Mouse (Mus musculus): ENCODE measurements around the gene Nelfa. TPM values are rescaled to one million over a fixed set of nuclear protein-coding genes. Genes with fewer than 3 reads are reported as not detected.
"Not testable (repeated sequence)": the region's sequence is repeated elsewhere in the genome, so short reads cannot be mapped to it uniquely, and the experiment has no call there.

Gene Nelfa
- polyA plus RNA-seq, 1 experiment: 23.0 TPM

DNA sequence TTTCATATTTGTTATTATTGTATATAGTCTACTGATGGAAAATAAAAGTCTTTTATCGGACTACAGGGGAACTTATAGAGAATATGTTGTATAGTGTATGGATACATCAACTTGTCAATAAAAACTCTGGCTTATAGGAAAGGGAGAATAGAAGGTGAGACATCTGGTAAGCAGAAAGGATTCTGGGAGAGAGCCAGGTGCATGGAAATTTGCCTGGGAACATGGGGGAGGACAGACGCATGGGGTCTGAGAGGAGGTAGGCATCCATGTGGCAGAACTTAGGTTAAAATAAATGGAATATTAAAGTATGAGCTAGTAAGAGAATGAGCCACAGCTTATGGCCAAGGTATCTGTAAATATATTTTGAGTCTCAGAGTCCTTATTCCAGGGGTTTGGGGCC lies 16.2 kb downstream of the Nelfa start:
- WGBS: over 99% methylated on average over 2 of the region's 2 CpGs
- Histone ChIP-seq H3K27me3 (replicated peaks; ENCODE audit: control insufficient read depth, insufficient read depth, low read length) (no peaks in the 10 kb centered on the region), H3K27ac (ENCODE audit: insufficient read depth, low read depth, low read length) (no peak overlapping the region), H3K36me3 (ENCODE audit: control insufficient read depth, insufficient read depth, low read length) (peaks cover 7% of the 10 kb centered on the region), H3K4me3 (ENCODE audit: insufficient read depth, low read depth, low read length) (no peak overlapping the region), H3K4me1 (ENCODE audit: control insufficient read depth, insufficient read depth, low read length) (peaks cover 4% of the 10 kb centered on the region; the same call in 1 of the 2 replicates)
- TF ChIP-seq CTCF (conservative IDR thresholded peaks at IDR 0.05; ENCODE audit: insufficient read depth, insufficient read length, low read depth, low read length) (no peak), POLR2A (IDR thresholded peaks at IDR 0.05; ENCODE audit: low read depth, low read length) (no peak)
- DNase-seq: no peak

DNA sequence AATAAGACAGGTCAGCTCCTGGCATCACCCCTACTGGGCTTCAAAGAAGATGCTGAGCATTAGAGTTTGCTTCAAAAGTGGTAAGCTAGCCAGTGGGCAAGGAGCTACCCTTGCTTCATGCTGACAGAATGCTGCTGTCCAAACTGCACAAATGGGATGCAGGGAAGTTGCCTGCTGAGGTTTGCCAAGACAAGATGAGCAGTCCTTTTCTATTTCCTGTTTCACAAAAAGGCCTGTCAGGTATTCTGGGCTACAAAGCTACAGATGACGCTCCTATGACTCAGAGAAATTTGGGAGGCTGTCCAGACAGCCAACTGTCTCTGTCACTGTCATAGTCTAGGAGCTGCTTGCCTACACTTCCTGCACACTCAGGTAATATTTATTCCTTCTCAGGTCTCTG lies 16.7 kb downstream of the Nelfa start:
- Histone ChIP-seq H3K4me1 (ENCODE audit: control insufficient read depth, insufficient read depth, low read length) (peaks cover 4% of the 10 kb centered on the region; the same call in 1 of the 2 replicates), H3K36me3 (ENCODE audit: control insufficient read depth, insufficient read depth, low read length) (peaks cover 7% of the 10 kb centered on the region), H3K27me3 (replicated peaks; ENCODE audit: control insufficient read depth, insufficient read depth, low read length) (no peaks in the 10 kb centered on the region), H3K27ac (ENCODE audit: insufficient read depth, low read depth, low read length) (no peak overlapping the region), H3K4me3 (ENCODE audit: insufficient read depth, low read depth, low read length) (no peak overlapping the region)
- TF ChIP-seq POLR2A (IDR thresholded peaks at IDR 0.05; ENCODE audit: low read depth, low read length) (no peak), CTCF (conservative IDR thresholded peaks at IDR 0.05; ENCODE audit: insufficient read depth, insufficient read length, low read depth, low read length) (no peak)
- no peak for DNase-seq
- WGBS: 70% methylated on average over 1 of the region's 1 CpGs

DNA sequence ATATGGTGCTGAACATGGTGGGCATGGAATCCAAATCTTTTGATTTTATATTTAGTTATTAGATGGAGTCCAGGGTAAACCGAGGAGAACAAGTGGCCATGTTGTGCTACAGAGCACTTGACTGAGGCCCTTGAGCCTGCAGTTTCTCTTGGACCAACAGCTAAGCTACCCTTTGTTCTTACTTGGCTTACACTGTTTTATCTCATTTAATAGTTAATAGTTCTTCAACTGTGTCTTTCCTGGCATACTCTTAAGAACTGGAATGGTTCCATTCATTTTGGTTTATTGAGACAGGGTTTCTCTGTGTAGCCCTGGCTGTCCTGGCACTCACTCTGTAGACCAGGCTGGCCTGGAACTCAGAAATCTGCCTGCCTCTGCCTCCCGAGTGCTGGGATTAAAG lies 19.6 kb downstream of the Nelfa start:
- DNase-seq: peak; percentile 71
- 72% methylated on average over 2 of the region's 2 CpGs for WGBS
- not testable (repeated sequence) for H3K4me3 ChIP-seq (ENCODE audit: insufficient read depth, low read depth, low read length); H3K36me3 ChIP-seq (ENCODE audit: control insufficient read depth, insufficient read depth, low read length); H3K27me3 ChIP-seq (replicated peaks; ENCODE audit: control insufficient read depth, insufficient read depth, low read length); H3K4me1 ChIP-seq (ENCODE audit: control insufficient read depth, insufficient read depth, low read length)
- peak overlapping the region; percentile 45; the same call in 1 of the 2 replicates for H3K27ac ChIP-seq (ENCODE audit: insufficient read depth, low read depth, low read length)

DNA sequence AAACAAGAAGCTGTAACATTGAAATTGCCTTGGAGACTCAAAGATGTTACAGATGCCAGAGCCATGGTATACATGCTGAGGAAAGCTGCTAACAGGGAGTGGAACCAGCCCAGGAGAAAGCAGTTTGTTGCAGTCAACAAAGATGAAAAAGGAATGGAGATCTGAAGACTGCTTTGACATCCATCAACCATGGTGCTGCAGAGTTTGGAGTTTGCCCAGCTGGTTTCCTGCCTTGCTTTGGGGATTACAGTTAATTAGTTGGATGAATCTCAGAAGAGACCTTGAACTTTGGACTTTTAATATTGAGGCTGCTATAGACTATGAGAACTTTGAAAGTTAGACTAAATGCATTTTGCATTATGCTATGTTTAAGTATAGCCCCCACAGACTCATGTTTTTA lies 21.2 kb downstream of the Nelfa start:
- H3K27me3 ChIP-seq (replicated peaks; ENCODE audit: control insufficient read depth, insufficient read depth, low read length); H3K4me1 ChIP-seq (ENCODE audit: control insufficient read depth, insufficient read depth, low read length); H3K36me3 ChIP-seq (ENCODE audit: control insufficient read depth, insufficient read depth, low read length); H3K4me3 ChIP-seq (ENCODE audit: insufficient read depth, low read depth, low read length); H3K27ac ChIP-seq (ENCODE audit: insufficient read depth, low read depth, low read length): not testable (repeated sequence)
- peak; percentile 62 for DNase-seq

DNA sequence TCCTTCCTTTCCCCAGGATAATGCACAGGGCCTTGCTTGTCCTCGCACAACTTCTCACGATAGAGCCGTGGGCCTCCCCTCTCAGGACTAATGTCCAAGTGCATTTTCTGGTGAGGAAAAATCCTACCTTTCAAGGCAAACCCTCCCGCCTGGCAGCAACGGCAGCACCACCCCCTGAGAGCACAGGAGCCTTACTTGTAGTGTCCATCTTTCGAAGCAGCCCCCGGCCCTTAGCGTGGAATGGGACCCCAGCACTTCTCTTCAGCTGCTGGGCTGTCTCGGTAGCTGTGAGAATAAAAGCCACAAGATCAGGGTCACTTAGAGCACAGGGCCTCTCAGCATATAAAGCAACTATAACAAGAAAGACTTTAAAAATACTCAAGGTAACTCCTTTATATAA lies 33.0 kb downstream of the Nelfa start:
- DNase-seq: no peak
- Histone ChIP-seq H3K27me3 (replicated peaks; ENCODE audit: control insufficient read depth, insufficient read depth, low read length) (no peaks in the 10 kb centered on the region), H3K4me3 (ENCODE audit: insufficient read depth, low read depth, low read length) (no peak overlapping the region), H3K36me3 (ENCODE audit: control insufficient read depth, insufficient read depth, low read length) (peaks cover 1% of the 10 kb centered on the region; the same call in 1 of the 2 replicates), H3K4me1 (ENCODE audit: control insufficient read depth, insufficient read depth, low read length) (no peaks in the 10 kb centered on the region), H3K27ac (ENCODE audit: insufficient read depth, low read depth, low read length) (no peak overlapping the region)
- WGBS: 90% methylated on average over 9 of the region's 9 CpGs
- TF ChIP-seq CTCF (conservative IDR thresholded peaks at IDR 0.05; ENCODE audit: insufficient read depth, insufficient read length, low read depth, low read length): no peak
- TF ChIP-seq POLR2A (IDR thresholded peaks at IDR 0.05; ENCODE audit: low read depth, low read length): no peak

DNA sequence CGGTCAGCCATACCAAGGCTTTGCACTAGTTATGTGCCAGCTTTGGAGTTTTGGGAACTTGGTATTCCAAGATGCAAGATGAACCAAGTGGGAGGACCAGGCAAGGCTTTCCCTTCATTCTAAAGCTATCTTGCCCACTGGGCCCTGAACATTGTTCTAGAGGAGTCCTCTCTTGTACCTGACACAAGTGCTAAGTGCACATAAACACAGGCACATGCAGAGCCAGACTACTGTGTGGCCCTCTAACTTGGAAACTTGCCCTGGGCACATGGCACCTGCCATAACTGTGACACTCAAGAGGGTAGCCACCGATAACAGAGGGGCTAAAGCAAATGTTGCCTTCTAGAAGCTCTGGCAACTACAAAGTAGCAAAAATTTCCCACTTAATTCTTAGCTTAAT lies 33.5 kb downstream of the Nelfa start:
- no peak for TF ChIP-seq POLR2A (IDR thresholded peaks at IDR 0.05; ENCODE audit: low read depth, low read length)
- TF ChIP-seq CTCF (conservative IDR thresholded peaks at IDR 0.05; ENCODE audit: insufficient read depth, insufficient read length, low read depth, low read length): no peak
- Histone ChIP-seq H3K27me3 (replicated peaks; ENCODE audit: control insufficient read depth, insufficient read depth, low read length) (no peaks in the 10 kb centered on the region), H3K4me3 (ENCODE audit: insufficient read depth, low read depth, low read length) (no peak overlapping the region), H3K36me3 (ENCODE audit: control insufficient read depth, insufficient read depth, low read length) (peaks cover 1% of the 10 kb centered on the region; the same call in 1 of the 2 replicates), H3K27ac (ENCODE audit: insufficient read depth, low read depth, low read length) (no peak overlapping the region), H3K4me1 (ENCODE audit: control insufficient read depth, insufficient read depth, low read length) (no peaks in the 10 kb centered on the region)
- no peak for DNase-seq
- 88% methylated on average over 2 of the region's 2 CpGs for WGBS

DNA sequence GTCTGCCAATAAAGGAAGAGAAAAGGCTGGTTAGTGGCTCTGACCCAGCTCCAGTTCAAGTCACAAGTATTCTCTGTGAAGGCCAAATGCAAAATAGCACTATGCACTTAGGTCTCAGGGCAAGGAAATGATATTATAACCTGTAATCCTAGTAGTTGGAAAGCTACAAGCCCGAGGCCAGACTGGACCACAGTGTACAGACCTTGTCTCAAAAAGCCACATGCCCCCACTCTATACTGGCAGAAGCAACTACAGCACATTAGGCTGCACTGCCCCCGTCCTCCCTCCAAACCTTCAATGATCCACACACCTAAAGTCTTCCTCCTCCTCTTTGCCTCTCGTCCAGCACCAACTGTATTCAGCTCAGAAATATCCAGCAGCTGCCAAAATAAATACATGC lies 34.9 kb downstream of the Nelfa start:
- Histone ChIP-seq H3K27ac (ENCODE audit: insufficient read depth, low read depth, low read length) (no peak overlapping the region), H3K27me3 (replicated peaks; ENCODE audit: control insufficient read depth, insufficient read depth, low read length) (no peaks in the 10 kb centered on the region), H3K4me1 (ENCODE audit: control insufficient read depth, insufficient read depth, low read length) (no peaks in the 10 kb centered on the region), H3K36me3 (ENCODE audit: control insufficient read depth, insufficient read depth, low read length) (peaks cover 1% of the 10 kb centered on the region; the same call in 1 of the 2 replicates), H3K4me3 (ENCODE audit: insufficient read depth, low read depth, low read length) (no peak overlapping the region)
- DNase-seq: no peak
- 76% methylated on average over 3 of the region's 3 CpGs for WGBS
- TF ChIP-seq CTCF (conservative IDR thresholded peaks at IDR 0.05; ENCODE audit: insufficient read depth, insufficient read length, low read depth, low read length): no peak
- no peak for TF ChIP-seq POLR2A (IDR thresholded peaks at IDR 0.05; ENCODE audit: low read depth, low read length)

DNA sequence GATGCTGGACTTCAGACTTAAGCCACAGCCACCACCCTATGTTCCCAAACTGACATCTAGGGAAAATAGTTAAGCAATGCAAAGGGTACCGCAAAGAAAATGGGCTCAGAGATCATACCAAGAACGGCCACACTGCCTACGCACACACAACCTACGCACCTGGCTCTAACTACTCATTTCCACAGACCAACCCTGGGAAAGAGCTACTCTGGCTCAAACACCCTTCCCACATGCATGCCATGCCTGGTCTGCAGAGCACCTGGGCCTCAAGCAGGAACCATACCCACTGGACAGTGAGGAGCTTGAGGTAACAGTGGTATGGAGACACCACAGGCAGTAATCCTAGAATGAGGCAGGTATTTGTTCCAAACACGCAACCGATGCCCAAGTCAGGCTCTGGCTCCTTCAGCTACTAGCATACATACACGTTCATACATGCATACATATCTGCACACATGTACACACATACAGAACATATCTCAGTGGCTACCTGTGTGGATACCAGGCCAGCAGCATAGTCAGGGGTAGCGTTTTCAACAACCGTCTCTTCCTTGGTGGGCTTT lies 35.4 kb downstream of the Nelfa start:
- Histone ChIP-seq H3K4me3 (ENCODE audit: insufficient read depth, low read depth, low read length) (no peak overlapping the region), H3K36me3 (ENCODE audit: control insufficient read depth, insufficient read depth, low read length) (peaks cover 1% of the 10 kb centered on the region; the same call in 1 of the 2 replicates), H3K27me3 (replicated peaks; ENCODE audit: control insufficient read depth, insufficient read depth, low read length) (no peaks in the 10 kb centered on the region), H3K4me1 (ENCODE audit: control insufficient read depth, insufficient read depth, low read length) (no peaks in the 10 kb centered on the region), H3K27ac (ENCODE audit: insufficient read depth, low read depth, low read length) (no peak overlapping the region)
- TF ChIP-seq POLR2A (IDR thresholded peaks at IDR 0.05; ENCODE audit: low read depth, low read length) (no peak), CTCF (conservative IDR thresholded peaks at IDR 0.05; ENCODE audit: insufficient read depth, insufficient read length, low read depth, low read length) (no peak)
- 97% methylated on average over 9 of the region's 9 CpGs for WGBS
- DNase-seq: no peak
